Mouse (Mus musculus): ENCODE results near the gene Olfr1442. TPM values are rescaled to one million over a fixed set of nuclear protein-coding genes. Genes with fewer than 3 reads are reported as not detected.
"Not testable (repeated sequence)": the region's sequence is repeated elsewhere in the genome, so short reads cannot be mapped to it uniquely, and the experiment has no call there.

Gene Olfr1442
- total RNA-seq (2021), result not detected
- long read RNA-seq, experiment 1, result 0 reads
- long read RNA-seq, experiment 2, result 0 reads

DNA sequence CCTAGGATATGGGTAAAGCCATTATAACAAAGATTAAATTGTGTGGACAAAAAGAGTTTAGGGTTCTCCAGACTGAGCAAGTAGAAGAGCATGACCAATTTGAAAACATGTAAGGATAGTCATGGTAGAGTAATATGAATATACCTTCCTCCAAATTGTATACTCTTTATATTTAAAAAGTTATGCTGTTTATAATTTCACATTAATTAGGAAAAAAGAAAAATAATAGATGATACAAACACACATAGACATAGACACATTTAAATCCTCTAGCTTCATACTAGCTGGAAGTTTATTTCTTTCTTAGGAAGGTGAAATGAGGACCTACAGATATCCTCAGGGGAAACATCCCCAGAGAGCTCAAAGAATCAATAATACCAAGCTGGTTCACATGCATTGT is at the start of gene Olfr1442:
Gene Olfr1442 (plus strand): TSS at position 301 of the 400 bp plus-strand sequence.
- DNase-seq (ENCODE audit: low spot score in 2 of 2), result no peak

DNA sequence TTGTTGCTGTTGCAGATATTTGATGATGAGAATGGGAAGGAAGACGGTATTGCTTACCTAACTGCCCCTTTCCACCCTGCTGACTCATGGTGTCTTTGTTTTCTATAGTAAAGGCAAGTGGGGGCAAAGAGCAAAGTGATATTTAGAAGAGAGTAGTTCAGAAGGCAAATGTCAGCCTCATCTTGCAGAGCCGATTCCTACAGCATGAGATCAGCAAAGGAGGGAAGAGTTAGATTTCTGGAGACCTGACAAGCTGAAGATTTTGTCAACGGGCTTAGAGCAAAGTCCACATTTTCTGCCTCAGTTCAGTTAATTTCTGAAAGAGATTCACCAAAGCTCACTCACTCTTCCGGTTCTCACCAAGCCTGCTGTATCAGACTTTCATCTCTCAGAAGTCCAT is 37.1 kb upstream of the Olfr1442 start, which contains the start of gene Glyat:
Gene Glyat (plus strand): TSS at position 133 of the 400 bp plus-strand sequence.
- no peak for DNase-seq (ENCODE audit: low spot score in 2 of 2)

DNA sequence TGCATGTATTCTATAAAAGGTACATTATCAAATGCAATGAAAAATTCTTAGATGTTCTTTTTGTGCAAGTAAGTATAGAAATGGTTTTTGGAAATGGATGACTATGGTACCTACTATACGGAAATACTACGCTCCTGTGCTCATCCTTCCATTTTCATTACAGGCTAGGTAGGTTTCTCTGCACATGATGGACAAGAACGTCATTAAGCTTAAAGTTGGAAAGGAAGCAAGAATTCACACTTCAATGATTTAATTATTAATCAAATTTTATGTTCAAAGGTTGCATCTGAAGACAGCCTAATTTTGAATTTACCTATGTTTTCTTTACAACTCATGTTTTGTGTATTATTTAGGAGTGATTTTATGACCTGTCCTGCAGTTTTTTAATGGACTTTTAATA is 36.0 kb upstream of the Olfr1442 start:
- DNase-seq (ENCODE audit: low spot score in 2 of 2), result no peak

DNA sequence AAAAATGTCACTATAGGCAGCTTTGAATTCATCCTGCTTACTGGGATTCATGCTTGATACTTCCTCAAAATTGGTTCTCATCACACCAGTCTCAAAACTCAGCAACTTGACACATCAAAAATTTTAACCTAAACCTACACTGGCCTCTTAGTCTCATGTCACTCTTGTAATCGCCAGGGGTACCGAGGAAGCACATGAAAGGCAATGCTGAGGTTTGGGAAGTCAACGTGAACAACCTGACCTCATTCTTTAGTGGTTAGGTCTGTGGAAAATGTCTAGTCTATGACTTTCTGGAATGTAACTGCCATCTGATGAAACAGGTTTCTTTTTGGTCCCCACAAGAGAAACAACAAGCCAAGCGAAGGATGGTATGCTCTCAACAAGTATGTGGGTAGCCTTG is 35.3 kb upstream of the Olfr1442 start:
- DNase-seq (ENCODE audit: low spot score in 2 of 2), result no peak

DNA sequence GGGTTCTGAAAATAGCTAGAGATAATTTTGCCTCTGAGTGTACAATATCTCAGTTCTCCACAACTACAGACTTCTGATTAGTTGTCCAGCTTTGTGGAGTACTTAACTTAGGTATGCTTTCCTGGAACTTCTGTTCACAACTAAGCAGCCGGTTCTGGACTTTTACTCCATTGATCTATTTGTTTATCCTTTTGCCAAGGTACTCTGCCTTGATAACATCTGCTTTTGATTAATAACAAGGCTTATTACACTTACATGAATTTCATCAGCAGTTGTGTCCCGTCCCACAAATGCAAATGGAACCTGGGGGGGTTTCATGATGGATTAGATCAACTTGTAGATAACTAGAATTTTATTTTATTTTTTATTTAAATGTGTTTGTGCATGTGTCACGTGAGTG is 33.4 kb upstream of the Olfr1442 start:
- no peak for DNase-seq (ENCODE audit: low spot score in 2 of 2)

DNA sequence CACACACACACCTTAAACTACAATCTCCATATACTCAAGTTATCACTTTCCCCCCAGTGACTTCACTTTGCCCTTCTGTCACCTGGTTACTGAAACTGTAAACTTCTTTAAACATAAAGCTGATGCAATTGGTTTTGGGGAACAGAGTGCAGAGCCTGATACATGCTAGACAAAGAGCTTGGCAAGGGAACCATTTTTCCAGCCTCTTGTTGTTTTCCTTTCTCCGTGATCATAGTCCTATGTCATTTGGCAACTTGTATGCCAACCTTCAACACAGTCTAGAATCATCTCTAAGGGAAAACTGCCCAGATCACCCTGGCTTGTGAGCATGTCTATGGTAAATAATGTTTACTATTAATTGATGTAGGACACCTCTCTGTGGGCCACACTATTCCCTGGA is 32.2 kb upstream of the Olfr1442 start:
- no peak for DNase-seq (ENCODE audit: low spot score in 2 of 2)

DNA sequence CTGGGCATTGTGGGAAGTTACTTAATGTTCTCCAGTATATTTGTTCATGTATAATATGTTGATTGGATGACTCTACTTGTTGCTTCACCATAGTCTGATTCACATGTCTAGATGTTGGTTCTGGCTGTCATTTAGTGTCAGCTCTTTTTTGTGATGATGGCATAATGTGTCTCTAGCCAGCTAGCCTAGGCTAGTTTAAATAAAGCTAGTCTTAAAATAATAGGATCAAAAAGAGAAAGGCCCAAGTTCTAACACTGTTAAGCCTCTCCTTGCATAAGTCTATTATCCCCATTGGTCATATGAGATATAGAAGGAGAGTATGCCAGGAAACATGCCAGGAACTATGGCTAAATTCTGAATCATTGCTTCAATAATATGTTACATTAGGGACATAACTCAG is 20.7 kb upstream of the Olfr1442 start:
- DNase-seq (ENCODE audit: low spot score in 2 of 2), result no peak

DNA sequence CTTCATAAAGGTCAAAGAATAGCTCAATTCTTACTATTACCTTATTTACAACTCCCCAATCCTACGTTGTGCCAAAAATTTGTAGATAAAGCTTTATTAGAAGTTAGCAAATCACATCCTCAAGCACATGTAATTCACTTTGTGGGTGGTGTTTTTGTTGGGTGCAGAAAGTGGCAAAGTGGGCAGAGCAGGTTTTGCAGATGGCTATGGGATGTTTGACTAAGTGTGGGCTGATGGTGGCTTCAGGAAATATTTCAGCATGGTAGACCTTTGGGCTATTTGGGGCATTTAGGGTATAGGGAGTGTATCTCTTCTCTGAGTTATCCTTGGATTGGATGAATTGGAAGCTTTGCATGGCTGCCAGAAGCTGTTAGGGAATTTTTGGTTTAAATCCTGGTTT is 4.1 kb upstream of the Olfr1442 start:
- DNase-seq (ENCODE audit: low spot score in 2 of 2), result no peak

DNA sequence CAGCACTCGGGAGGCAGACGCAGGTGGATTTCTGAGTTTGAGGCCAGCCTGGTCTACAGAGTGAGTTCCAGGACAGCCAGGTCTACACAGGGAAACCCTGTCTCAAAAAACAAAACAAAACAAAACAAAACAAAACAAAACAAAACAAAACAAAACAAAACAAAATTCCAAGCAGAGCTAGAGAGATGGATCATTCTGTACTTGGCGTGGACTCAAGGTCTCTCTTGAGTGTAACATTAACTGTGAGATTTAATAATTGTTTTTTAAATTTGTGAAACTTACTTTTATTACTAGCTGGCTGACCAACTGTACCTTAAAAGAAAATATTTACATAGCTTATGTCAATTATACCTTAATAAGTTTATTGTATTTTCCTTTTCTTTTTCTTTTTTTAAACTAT is 1.6 kb upstream of the Olfr1442 start:
- DNase-seq (ENCODE audit: low spot score in 2 of 2), result not testable (repeated sequence)

DNA sequence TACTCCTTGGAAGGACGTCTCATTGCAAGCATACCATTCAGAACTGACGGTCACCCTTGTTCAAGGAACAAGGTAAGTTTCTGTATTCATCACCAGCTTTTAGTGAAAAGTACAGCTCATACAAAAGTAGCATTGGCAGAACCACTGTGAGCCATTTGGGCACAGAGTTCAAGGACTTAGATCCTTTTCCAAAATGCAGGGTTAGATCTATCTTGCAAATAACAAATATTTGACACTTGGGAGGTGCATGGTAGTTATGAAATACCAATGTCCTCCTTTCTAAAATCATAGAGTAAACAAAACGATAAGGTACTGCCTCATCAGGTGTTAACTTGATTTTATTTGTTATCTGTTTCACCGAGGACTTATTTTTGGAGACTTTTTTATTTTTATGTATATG is 812 bp downstream of the Olfr1442 start:
- DNase-seq (ENCODE audit: low spot score in 2 of 2), result no peak

DNA sequence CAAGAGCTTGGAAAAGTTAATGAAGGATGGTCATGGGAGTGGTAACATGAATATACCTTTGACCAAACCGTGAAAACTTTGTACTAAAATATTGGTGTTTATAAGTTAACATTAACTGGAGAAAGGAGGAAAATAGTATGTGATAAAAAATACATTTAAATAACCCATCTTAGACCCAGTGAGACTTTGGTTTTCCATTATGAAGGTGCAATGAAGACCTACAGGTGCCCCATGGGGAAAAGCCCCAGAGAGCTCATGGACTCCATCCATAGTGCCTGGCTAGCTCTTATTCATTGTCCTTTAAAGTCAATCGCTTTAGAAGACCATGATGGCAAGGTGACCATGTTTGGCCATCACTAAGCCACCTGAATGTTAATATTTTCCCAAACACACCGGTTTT is 7.6 kb downstream of the Olfr1442 start, which contains the start of gene Olfr1443:
Gene Olfr1443 (plus strand): TSS at position 301 of the 400 bp plus-strand sequence.
- DNase-seq (ENCODE audit: low spot score in 2 of 2), result no peak

DNA sequence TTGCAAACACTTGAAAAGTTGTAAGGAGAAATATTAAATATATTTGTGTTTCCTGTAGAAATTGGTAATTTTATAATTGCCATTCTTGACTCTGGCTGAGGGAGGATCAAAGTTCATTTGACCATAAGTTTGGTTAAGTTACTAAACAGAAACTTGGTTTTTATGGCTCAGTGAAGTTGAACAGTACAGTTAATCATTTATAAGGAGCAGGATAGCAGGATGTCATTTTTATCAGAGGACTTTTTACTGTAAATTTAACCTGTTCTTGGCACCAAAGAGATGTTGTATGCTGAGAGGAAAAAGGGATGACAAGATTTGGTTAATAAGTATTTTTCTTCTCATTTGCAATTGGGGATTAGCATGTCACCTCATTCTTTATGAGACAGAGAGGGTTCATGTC is 14.4 kb downstream of the Olfr1442 start:
- DNase-seq (ENCODE audit: low spot score in 2 of 2), result no peak

DNA sequence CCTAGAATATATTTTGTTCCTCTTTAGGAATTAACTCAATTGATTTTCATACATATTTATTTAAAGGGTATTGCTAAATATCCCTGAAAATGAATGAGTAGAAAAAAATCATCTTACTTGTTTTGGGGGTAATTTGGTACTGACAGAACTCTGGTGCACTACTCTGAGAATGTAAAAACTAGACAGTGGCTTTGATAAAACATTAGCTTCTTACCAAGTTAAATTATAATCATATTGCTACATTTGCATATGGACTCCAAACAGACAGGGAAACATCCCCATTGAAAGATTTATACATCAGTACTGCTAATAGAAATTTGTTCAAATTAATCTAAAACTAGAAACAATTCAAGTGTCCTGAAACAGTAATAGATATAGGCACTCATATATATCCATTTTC is 15.0 kb downstream of the Olfr1442 start:
- DNase-seq (ENCODE audit: low spot score in 2 of 2), result no peak

DNA sequence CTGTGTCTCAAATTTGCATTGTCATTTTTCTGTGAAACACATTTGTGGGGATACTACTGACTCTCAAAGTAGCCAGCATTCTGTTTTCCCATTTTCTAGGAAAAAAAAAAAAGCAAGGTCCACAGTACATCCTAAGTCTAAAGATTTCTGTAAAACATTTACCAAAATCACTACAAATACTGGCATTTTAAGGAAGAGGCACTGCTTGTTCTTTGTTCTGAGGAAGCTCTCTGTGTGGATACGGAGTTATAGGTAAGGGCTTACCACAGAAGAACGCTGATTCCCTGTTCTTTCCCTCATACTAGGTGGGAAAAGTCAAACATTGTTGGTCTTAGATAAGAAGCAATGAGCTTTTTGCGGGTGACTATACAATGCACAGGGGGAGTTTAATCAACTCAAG is 25.4 kb downstream of the Olfr1442 start, which contains the start of gene Keg1:
Gene Keg1 (plus strand): TSS at position 197 of the 400 bp plus-strand sequence.
- no peak for DNase-seq (ENCODE audit: low spot score in 2 of 2)

DNA sequence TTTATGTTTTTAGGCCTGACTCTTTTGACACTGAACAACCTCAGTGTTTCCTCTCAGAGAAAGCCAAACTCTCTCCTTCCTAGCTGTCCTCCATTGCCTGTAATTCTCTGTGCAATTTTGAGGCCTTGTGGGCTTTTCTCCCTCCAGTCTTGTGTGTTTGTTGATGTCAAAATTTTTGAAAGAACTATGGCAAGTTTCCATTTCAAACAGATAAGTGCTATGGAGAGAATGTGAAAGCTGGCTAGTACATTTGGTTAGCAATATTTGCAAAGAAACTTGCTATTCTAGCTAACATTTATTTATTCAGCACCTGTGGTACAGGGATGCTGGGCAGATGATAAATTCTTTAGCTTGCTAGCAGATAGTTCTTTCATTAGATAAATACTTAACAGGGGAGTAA is 26.0 kb downstream of the Olfr1442 start:
- DNase-seq (ENCODE audit: low spot score in 2 of 2), result no peak

DNA sequence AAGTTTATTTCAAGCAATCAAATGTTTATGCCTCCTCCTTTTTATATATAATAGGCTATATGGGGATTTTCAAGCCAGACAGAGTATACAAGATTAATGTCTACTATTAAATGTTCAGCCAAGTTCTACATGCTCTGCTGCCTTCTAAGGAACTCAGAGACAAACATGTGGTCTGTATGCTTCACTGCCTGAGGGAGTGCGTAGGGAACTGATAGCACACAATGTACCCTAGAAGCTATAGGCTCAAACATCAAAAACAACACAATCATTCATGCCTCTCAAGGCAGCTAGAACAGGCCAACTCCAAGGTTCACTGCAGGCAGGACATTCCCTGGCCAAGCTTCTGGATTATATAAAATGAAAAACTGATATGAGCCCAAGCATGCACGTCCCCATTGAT is 38.2 kb downstream of the Olfr1442 start:
- no peak for DNase-seq (ENCODE audit: low spot score in 2 of 2)

DNA sequence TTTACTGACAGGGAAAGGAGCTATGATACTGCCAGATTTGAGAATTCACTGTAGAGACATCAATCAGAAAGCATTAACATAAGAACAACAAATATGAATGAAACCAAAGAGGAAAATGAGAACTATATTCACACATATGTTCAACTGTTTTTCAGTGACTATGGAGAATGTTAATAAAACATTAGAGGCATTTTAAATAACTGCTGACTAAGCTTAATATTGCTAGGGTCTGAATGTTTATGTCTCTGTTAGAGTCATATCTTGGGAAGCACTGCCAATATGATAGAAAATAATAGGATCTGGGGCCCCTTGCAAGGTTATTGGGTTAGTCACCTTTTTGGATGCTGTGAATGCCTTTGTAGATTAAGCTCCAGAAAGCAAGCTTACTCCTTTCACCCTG is 38.7 kb downstream of the Olfr1442 start:
- DNase-seq (ENCODE audit: low spot score in 2 of 2), result no peak

DNA sequence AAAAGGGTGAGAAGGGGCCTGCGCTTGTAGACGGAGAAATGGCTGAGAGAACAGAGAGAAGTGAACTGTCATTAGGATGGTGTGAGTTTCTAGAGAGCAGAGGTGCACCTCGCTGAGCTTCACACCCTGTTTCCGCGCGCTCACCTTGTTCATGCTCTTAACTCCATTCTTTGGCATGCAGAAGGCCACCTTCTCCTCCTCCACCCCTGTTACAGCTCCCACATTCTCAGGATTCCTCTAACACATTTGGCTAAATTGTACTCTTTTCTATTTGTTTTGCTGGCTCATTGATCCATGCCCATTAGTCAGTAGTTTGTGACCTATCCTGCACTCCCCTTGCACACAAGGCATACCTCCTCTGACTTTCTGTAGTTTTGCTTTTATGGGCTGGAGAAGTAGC is 49.0 kb downstream of the Olfr1442 start:
- no peak for DNase-seq (ENCODE audit: low spot score in 2 of 2)

DNA sequence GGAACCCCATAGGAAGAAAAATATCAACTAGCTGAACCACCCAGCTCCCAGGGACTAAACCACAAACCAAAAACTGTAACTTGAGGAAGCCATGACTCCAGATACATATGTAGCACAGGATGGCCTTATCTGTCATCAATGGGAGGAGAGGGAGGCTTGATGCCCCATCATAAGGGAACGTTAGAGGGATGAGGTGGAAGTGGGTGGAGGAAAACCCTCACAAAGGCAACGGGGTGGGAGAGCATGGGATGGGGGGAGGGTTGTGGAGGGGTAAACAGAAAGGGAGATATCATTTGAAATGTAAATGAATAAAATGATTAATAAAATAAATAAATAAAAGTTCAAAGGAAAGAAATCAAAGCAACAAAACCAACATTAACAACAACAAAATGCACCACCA is 50.2 kb downstream of the Olfr1442 start:
- no peak for DNase-seq (ENCODE audit: low spot score in 2 of 2)

DNA sequence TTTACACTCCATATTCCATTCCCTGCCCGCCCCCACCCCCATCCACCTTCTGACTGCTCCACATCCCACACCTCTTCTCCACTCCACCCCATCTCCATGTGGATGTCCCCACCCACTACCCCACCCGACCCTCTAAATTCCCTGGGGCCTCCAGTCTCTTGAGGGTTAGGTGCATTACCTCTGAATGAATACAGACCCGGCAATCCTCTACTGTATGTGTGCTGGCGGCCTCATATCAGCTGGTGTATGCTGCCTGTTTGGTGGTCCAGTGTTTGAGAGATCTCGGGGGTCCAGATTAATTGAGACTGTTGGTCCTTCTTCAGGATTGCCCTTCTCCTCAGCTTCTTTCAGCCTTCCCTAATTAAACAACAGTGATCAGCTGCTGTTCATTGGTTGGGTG is 50.7 kb downstream of the Olfr1442 start:
- DNase-seq (ENCODE audit: low spot score in 2 of 2), result not testable (repeated sequence)

DNA sequence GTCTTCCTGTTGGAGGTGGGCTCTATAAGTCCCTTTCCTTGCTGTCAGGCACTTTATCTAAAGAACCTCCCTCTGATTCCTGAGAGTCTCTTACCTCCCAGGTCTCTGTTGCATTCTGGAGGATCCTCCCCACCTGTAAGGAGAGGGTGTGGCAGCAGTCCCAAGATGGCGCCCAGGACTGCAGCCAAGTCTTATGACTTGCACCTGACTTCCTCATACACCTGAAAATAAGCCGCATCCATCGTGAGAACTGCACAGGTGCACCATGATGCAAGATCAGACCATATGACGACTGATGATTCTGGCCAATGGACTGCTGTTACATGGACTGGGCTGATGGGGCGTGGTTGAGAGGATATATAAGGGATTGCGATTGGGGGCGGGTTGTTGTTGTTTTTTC is 51.4 kb downstream of the Olfr1442 start:
- DNase-seq (ENCODE audit: low spot score in 2 of 2), result not testable (repeated sequence)

DNA sequence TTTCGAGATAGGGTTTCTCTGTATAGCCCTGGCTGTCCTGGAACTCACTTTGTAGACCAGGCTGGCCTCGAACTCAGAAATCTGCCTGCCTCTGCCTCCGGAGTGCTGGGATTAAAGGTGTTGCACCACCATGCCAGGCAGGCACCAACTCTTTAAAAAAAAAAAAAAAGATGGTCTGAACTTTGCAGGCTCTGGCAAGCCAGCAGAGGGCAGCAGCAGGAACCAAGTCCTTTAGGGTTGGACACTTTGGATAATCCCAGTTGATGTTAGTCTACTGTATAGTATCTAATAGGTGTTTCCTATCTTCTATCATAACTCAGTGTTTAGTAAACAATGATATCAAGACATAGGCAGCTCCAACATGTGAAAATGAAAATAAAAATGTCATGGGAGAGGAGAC is 52.1 kb downstream of the Olfr1442 start:
- DNase-seq (ENCODE audit: low spot score in 2 of 2), result peak; percentile 23 to 31

DNA sequence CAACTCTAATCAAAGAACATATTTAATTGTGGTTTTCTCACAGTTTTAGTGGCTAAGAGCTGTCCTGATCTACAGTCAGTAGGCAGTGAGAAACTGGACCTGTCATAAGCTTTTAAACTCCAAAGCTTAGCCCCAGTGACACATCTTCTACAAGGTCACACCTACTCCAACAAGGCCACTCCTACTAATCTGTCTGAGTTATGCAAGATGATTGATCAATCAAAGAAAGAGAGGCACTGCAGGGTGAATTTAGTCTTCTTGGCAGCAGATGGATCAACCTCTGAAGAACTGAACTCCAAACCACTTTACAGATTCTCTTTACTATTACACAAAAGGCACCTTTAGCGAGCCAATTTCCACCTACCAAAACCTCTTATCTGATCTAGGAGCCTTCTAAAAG is 55.6 kb downstream of the Olfr1442 start:
- no peak for DNase-seq (ENCODE audit: low spot score in 2 of 2)

All from left cerebral cortex, adult 18-20 months (tissue).